Mouse (Mus musculus): ENCODE measurements around the gene Eif3f.

DNA sequence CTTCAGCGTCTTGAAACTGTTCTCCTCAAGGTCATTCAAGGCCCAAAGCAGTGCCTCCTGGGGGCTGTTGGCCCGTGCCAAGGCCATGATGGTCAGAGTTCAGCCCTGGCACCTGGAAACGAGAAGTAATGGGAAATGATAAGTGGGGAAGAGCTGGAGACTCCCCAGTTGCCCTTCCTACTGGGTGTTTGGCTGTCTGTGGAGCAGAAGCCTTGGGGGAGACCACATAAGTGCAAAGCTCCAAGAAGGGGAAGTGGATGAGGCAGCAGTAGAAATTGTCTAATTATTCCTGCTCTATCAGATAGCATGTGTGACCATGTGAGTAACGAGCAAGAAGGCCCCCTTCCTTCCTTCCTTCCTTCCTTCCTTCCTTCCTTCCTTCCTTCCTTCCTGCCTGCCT is 7.2 kb upstream of the Eif3f start:
- TF ChIP-seq HCFC1 (IDR thresholded peaks at IDR 0.05; ENCODE audit: borderline replicate concordance, insufficient read depth, low read length) (no peak), CHD2 (IDR thresholded peaks at IDR 0.05; ENCODE audit: low read depth, low read length) (no peak), MAFK (IDR thresholded peaks at IDR 0.05; ENCODE audit: insufficient read depth, low read depth, low read length) (no peak)

Data from ES-E14 (cell line).